Mouse (Mus musculus) G1E (cell line): Measurements from ENCODE around the gene Gucd1. TPM values are rescaled to one million over a fixed set of nuclear protein-coding genes. Genes with fewer than 3 reads are reported as not detected.
"Not testable (repeated sequence)": the region's sequence is repeated elsewhere in the genome, so short reads cannot be mapped to it uniquely, and the experiment has no call there.

Experiments used
- ATAC-seq: 2 replicates; pipeline ENCODE4 v1.8.0; 2016; ENCODE audit warnings: mild to moderate bottlenecking; ENCODE audit not compliant: insufficient number of reproducible peaks, poor library complexity, low FRiP score, severe bottlenecking; ENCODE audit errors: extremely low read depth
- DNase-seq: peaks from one replicate; pipeline ENCODE4 v3.0.0; 2012; ENCODE audit warnings: low spot score
- H3K27me3 ChIP-seq: 2 replicates; pipeline ENCODE4 v1.6.1; 2012; ENCODE audit warnings: mild to moderate bottlenecking, low read length, inconsistent platforms; ENCODE audit not compliant: insufficient read depth
- H3K36me3 ChIP-seq: replicated peaks from 2 replicates; pipeline ENCODE3; 2012; ENCODE audit warnings: mild to moderate bottlenecking, inconsistent platforms
- H3K4me1 ChIP-seq: 2 replicates; pipeline ENCODE4 v1.6.1; 2012; ENCODE audit warnings: low read depth, low read length, inconsistent platforms, mixed read lengths; ENCODE audit not compliant: insufficient read depth
- H3K4me3 ChIP-seq: 2 replicates; pipeline ENCODE4 v1.5.1; 2012; ENCODE audit warnings: low read depth, mild to moderate bottlenecking, inconsistent platforms, low read length, moderate library complexity, mixed read lengths
- H3K9me3 ChIP-seq: replicated peaks from 2 replicates; pipeline ENCODE4 v1.6.1; 2012; ENCODE audit warnings: inconsistent platforms
- CTCF ChIP-seq: IDR thresholded peaks from 2 replicates; pipeline ENCODE4 v1.5.1; 2012; ENCODE audit warnings: low read depth, low read length, inconsistent platforms, mixed read lengths
- GATA1 ChIP-seq: IDR thresholded peaks from 2 replicates; pipeline ENCODE4 v1.6.1; 2012; ENCODE audit warnings: borderline replicate concordance, low read length, inconsistent platforms, mixed read lengths
- GATA2 ChIP-seq: IDR thresholded peaks from 2 replicates; pipeline ENCODE4 v1.6.1; 2012; ENCODE audit warnings: low read depth, low read length, inconsistent platforms, borderline replicate concordance
- POLR2AphosphoS5 ChIP-seq: IDR thresholded peaks from 2 replicates; pipeline ENCODE4 v1.6.1; 2012; ENCODE audit warnings: low read depth, low read length, inconsistent platforms; ENCODE audit not compliant: insufficient replicate concordance
- TAL1 ChIP-seq: conservative IDR thresholded peaks from 2 replicates; pipeline ENCODE4 v1.6.1; 2012; ENCODE audit warnings: low read depth, low read length, inconsistent platforms, mixed read lengths
- polyA plus RNA-seq: library from polyadenylated mRNA; stranded (reverse); fragments of >175 nt; gene quantifications from 2 replicates; pipeline ENCODE4 v1.2.3, GENCODE M21; 2012
- total RNA-seq, 2 experiments: library from RNA; stranded (forward) in 1 of 2; stranded (reverse) in 1 of 2; fragments of 200-1000 nt in 1 of 2; fragments of >200 nt in 1 of 2; fragmentation: Nextera tagmentation in 1 of 2; gene quantifications; 2 replicates each; pipeline ENCODE4 v1.2.3; 2014 to 2017

Gucd1 gene
- total and polyA plus RNA-seq, 3 experiments: 15.8 to 41.7 (median 26.1) TPM

- ATAC-seq (no peak), DNase-seq (no peak)
- Histone ChIP-seq H3K4me3 (no peak overlapping the region), H3K9me3 (no peaks in the 10 kb centered on the region), H3K36me3 (no peaks in the 10 kb centered on the region), H3K27me3 (0 out of 2 replicates have a peak, but pooled peaks cover 2% of the 10 kb centered on the region), H3K4me1 (no peaks in the 10 kb centered on the region)
- TF ChIP-seq GATA1 (no peak), GATA2 (no peak), TAL1 (no peak), CTCF (no peak), POLR2AphosphoS5 (no peak)
These were observed 51.8 kb downstream of the Gucd1 start for GRCm38 (mm10) chr10:75465781-75466550.

GRCm38 (mm10) chr10:75462728-75463127, 55.0 kb downstream of the Gucd1 start:
- no peak for DNase-seq
- TF ChIP-seq CTCF (no peak), GATA1 (no peak), TAL1 (no peak), POLR2AphosphoS5 (no peak), GATA2 (no peak)
- Histone ChIP-seq H3K27me3 (0 out of 2 replicates have a peak, but pooled peaks cover 2% of the 10 kb centered on the region), H3K36me3 (no peaks in the 10 kb centered on the region), H3K4me1 (no peaks in the 10 kb centered on the region), H3K9me3 (no peaks in the 10 kb centered on the region), H3K4me3 (no peak overlapping the region)
- no peak for ATAC-seq

GRCm38 (mm10) chr10:75458329-75458728, 59.4 kb downstream of the Gucd1 start:
- no peak overlapping the region for H3K4me3 ChIP-seq
- TF ChIP-seq GATA2 (no peak), TAL1 (no peak), CTCF (no peak), GATA1 (no peak), POLR2AphosphoS5 (no peak)
- H3K27me3 ChIP-seq: no peaks in the 10 kb centered on the region
- no peaks in the 10 kb centered on the region for H3K4me1 ChIP-seq
- ATAC-seq (no peak), DNase-seq (no peak)
- no peaks in the 10 kb centered on the region for H3K9me3 ChIP-seq
- H3K36me3 ChIP-seq: no peaks in the 10 kb centered on the region

- Histone ChIP-seq H3K36me3 (no peaks in the 10 kb centered on the region), H3K4me1 (no peaks in the 10 kb centered on the region), H3K4me3 (no peak overlapping the region), H3K9me3 (no peaks in the 10 kb centered on the region), H3K27me3 (no peaks in the 10 kb centered on the region)
- DNase-seq: no peak
- no peak for ATAC-seq
- TF ChIP-seq CTCF: no peak
- no peak for TF ChIP-seq POLR2AphosphoS5
- TF ChIP-seq GATA2: no peak
- TF ChIP-seq TAL1: no peak
- no peak for TF ChIP-seq GATA1
These were observed 59.9 kb downstream of the Gucd1 start for GRCm38 (mm10) chr10:75457852-75458251.

GRCm38 (mm10) chr10:75456061-75456831, 61.5 kb downstream of the Gucd1 start:
- H3K4me1 ChIP-seq, H3K27me3 ChIP-seq, H3K9me3 ChIP-seq, ATAC-seq, H3K36me3 ChIP-seq, H3K4me3 ChIP-seq, DNase-seq: not testable (repeated sequence)

GRCm38 (mm10) chr10:75451036-75451786, 66.6 kb downstream of the Gucd1 start:
- TF ChIP-seq POLR2AphosphoS5: no peak
- TF ChIP-seq GATA2: no peak
- no peak for TF ChIP-seq TAL1
- TF ChIP-seq GATA1: no peak
- TF ChIP-seq CTCF: no peak
- no peak overlapping the region for H3K4me3 ChIP-seq
- H3K4me1 ChIP-seq: no peaks in the 10 kb centered on the region
- peaks cover 16% of the 10 kb centered on the region for H3K27me3 ChIP-seq
- H3K36me3 ChIP-seq: no peaks in the 10 kb centered on the region
- H3K9me3 ChIP-seq: no peaks in the 10 kb centered on the region
- ATAC-seq: no peak
- DNase-seq: no peak
